Mouse (Mus musculus): ENCODE measurements at regions not wholly inside any gene's neighbourhood (a gene's known extent, or its start where the extent isn't known, plus 50 kb on each side); places are given as distances from the start of the nearest gene placed in this dataset.

DNA sequence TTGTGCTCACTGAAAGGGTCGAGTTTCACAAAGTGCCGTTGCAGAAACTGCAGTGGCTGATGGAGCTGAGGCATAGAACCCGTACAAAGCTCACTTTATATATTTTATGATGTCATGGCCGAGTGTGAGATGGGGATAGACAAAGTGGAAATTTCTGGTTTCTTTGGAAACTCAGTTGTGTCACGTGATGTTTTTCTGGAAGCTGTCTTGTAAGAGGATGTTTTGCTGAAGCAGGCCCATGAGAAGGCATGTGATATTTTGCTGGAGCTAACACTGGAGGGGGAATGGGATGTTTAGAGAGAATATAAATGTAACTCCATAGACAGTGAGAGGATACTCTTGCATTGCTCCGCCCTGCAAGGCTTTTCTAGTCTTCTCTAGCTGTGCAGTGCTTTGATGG, 311.7 kb downstream of the Tmem132b start:
- in situ Hi-C loops (cut with MboI, MseI): no loop called here

DNA sequence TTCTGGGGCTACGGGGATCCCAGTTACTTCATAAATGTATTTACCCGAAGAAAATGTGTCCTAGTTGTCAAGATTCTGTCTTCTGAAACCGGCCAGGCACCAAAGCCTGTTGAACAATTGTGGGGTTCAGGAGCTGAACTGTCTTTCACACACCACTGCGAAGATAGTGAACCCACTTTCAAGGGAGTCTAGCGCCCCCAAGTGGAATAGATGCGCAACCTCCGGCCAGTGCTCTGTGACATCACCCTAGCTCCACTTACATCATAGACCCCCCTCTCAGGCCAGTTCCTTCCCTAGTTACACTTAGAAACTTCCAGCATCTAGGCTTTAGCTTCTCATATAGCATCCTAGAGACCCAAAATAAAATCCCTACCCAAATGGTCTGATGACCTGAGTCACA, 318.1 kb downstream of the Tmem132b start:
- in situ Hi-C loops (cut with MboI, MseI): no loop called here

GRCm38 (mm10) chr5:125876296-125876695, 344.7 kb downstream of the Tmem132b start:
- in situ Hi-C loops (cut with MboI, MseI): no loop called here

- in situ Hi-C loops (cut with MboI, MseI): no loop called here
Measured at GRCm38 (mm10) chr5:125888840-125889239, 357.3 kb downstream of the Tmem132b start.

GRCm38 (mm10) chr5:125893864-125894263, 362.3 kb downstream of the Tmem132b start:
- in situ Hi-C loops (cut with MboI, MseI): loop anchor here (5.0 kb wide), 1 partner anchor 963 kb away; no protein-coding TSS in a partner anchor

- in situ Hi-C loops (cut with MboI, MseI): no loop called here
Measured at GRCm38 (mm10) chr5:125902038-125902437, 370.5 kb downstream of the Tmem132b start.

GRCm38 (mm10) chr5:125904426-125904825, 372.9 kb downstream of the Tmem132b start:
- in situ Hi-C loops (cut with MboI, MseI): no loop called here

GRCm38 (mm10) chr5:125907332-125907731, 375.8 kb downstream of the Tmem132b start:
- in situ Hi-C loops (cut with MboI, MseI): no loop called here

- in situ Hi-C loops (cut with MboI, MseI): no loop called here
Measured at GRCm38 (mm10) chr5:125907909-125908308, 376.3 kb downstream of the Tmem132b start.

GRCm38 (mm10) chr5:125915857-125916256, 384.3 kb downstream of the Tmem132b start:
- in situ Hi-C loops (cut with MboI, MseI): no loop called here

DNA sequence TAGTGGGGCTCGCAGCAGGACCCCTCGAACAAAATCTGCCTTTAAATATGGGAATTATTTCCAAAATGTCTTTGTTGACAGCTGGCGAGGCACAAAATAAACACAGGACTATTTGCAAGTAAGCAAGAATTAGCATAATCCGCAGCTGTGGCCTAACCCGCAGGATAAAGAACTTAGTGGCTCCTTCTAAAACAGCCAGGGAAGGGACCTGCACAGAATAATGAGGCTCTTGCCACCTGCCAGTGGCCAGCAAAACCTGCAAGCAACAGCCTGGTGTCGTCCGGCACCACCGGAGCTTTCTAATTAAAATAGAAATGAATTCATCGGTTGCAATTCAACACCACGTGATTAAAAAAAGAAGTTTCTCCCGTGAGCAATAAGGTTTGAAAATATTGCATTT, 389.4 kb downstream of the Tmem132b start:
- in situ Hi-C loops (cut with MboI, MseI): no loop called here

DNA sequence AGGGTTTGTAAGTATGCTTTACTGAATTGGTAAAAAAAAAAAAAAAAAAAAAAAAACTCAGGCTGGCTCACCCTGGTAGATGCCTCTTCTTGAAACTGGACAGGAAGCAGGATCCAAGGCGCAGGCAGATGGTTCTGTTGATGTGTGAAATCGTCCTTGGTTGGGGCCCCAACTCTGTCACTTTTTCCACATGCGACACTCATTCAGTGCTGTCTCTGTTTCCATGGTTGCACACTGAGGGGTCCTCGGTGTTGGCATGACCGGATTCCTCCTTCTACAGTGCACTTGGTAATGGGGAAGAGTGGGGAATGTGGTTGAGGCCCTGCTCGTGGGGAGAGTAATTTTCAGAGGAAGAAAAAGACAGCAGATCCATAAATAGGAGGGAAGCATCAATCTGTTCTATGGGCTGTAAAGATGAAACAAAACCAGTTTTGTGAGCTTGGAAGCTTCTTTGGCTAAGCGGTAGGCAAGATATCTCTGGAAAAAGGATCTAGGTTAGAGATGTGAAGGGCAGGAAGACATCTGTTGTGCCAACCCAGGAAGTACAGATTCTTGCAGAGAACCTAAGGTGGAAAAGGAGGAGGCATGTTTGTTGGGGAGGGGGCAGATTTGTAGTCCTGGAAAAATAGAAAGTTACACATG, 394.4 kb downstream of the Tmem132b start:
- in situ Hi-C loops (cut with MboI, MseI): no loop called here

DNA sequence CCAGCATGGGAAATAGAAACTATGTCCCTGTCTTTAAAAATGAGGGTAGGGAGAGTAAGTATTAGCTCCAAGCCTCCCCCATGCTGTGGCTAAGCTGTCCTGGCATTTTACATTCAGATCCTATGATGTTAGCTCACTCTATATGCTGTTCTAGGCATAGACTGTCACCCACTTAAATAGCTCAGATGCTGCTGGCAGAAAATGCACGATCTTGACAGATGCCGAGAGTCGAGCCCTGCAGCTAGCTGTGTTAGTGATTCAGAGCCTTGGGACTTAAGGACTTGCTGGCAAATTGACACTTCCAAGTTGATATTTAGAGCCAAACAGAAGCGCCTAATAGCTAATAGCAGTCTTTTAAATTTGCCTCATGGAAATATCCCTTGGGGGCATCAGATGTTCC, 399.9 kb downstream of the Tmem132b start:
- in situ Hi-C loops (cut with MboI, MseI): loop anchor here (10.0 kb wide), 1 partner anchor 2003 kb away; no protein-coding TSS in a partner anchor

- in situ Hi-C loops (cut with MboI, MseI): loop anchor here (10.0 kb wide), 1 partner anchor 1995 kb away; no protein-coding TSS in a partner anchor
Measured at GRCm38 (mm10) chr5:125939416-125939815, 407.8 kb downstream of the Tmem132b start.

DNA sequence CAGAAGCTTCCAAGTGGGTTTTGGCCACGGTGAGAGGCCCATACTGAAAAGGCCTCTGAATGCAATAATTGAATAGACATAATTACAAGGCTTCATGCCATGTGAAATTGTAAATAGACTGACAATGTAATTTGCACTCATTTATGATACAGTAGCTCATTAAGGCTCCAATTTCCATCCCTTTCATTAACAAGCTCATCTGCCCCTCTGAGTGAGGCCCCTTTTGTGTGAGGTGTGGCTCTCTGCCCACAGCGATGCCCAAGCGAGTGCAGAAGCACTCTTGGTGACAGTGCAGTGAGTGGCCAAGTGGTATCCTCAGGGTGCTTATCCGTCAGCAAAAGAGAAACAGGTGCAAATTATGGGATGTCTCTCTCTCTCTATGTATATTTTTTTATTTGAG, 415.2 kb downstream of the Tmem132b start:
- in situ Hi-C loops (cut with MboI, MseI): no loop called here

DNA sequence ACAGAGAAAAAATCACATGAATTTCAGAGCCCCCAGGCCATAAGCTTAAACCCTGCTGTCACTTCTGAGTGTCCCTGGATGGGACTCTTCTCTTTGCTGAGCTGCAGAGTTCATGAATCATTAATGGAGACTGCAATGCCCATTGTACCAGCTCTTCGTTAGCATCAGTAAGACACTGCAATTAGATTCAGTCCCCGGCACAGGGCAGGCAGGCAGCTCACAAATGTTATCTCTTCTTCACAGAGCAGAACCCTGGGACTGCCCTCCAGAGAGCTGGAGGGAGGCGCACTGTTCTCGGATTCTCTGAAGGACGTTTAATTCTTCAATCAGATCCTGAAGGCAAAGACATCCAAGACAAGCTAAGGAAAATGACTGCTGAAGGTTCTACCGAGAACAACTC, 420.1 kb downstream of the Tmem132b start:
- in situ Hi-C loops (cut with MboI, MseI): no loop called here

- in situ Hi-C loops (cut with MboI, MseI): no loop called here
Measured at GRCm38 (mm10) chr5:125964039-125964438, 432.5 kb downstream of the Tmem132b start.

DNA sequence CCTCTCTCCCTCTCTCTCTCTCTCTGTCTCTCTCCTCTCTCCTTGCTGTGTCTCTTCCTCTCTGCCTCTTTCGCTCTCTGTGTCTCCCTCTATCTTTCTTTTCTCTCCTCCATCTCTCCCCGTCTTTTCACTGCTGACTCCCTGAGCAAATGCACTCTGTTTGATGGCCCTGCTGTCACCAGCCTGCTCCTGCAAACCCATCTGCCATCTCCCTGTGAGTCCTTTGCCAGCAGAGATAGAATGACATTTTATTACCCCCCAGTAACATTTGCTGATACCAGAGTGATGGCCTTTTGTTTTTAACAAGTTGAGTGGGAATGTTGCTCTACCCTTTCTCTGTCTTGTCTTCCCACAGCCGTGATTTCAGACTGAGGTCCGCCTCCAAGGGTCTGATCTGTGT, 436.6 kb downstream of the Tmem132b start:
- in situ Hi-C loops (cut with MboI, MseI): no loop called here

DNA sequence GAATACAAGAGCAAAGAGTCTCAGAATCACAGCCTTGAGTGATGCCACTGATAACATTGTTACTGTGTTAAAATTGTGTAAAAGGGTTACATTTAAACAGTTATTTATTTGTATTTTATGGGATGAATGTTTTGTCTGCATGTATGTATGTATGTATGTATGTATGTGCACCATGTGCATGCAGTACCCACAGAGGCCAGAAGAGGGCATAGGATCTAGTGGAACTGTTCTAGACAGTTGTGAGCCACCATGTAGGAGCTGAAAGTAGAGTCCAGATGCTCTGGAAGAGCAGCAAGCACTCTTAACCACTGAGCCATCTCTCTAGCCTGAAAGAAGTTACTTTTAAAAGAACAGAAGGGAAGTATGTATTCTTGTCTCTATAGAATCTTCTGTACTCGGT, 442.5 kb downstream of the Tmem132b start:
- in situ Hi-C loops (cut with MboI, MseI): no loop called here

- in situ Hi-C loops (cut with MboI, MseI): no loop called here
Measured at GRCm38 (mm10) chr5:125979801-125980200, 448.2 kb downstream of the Tmem132b start.

- in situ Hi-C loops (cut with MboI, MseI): no loop called here
Measured at GRCm38 (mm10) chr5:125985356-125985755, 453.8 kb downstream of the Tmem132b start.

DNA sequence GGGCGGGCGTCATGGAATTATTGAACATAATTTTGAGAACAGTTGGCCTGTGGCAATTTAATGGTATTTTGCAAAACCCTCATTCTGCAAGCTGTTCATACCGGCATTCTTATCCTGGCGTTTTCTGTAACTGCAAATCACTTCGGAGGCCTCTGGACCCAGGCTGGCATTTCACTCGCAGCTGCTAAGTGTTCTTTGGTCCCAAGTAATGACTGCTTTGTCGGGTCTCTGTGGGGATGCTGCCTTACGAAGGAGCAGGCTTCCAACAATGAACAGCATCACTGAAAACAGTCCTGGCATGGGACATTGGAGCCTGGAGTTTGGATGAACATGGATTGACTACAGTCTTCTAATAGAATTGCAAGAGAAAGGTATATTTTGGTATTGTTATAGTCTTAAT, 465.6 kb downstream of the Tmem132b start:
- in situ Hi-C loops (cut with MboI, MseI): no loop called here

DNA sequence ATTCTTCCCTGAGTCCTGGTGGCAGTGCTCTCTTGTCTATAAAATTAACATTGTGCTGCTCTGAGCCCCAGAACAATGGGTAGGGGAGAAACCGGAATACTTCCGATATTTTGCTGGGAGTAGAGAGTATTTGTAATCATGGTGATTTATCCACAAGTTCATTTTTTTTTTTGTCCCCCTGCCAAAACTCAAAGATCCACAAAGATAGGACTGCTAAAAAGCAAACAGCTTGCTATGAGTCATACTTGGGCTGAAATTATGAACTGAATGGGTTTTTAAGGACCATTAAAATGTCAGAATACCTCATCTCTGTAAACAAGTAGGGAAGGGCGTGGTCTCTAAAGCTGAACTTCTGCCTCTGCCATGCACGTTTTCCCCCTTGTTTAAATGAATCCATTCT, 476.3 kb downstream of the Tmem132b start:
- in situ Hi-C loops (cut with MboI, MseI): no loop called here

GRCm38 (mm10) chr5:126008321-126008720, 476.7 kb downstream of the Tmem132b start:
- in situ Hi-C loops (cut with MboI, MseI): no loop called here

Data from T-helper 1 cell (primary cell).